Mouse (Mus musculus): ENCODE data around the gene Katnal1. TPM values are rescaled to one million over a fixed set of nuclear protein-coding genes. Genes with fewer than 3 reads are reported as not detected.
A peak's percentile ranks its signal among the peaks of the same experiment; 100 is the strongest.

Gene Katnal1
- polyA plus RNA-seq, 1 experiment from 2014 or later, result 38.5 TPM

GRCm38 (mm10) chr5:148866571-148866970 is 62.5 kb downstream of the Katnal1 start:
- no peaks in the 10 kb centered on the region; the same call in 1 of the 2 replicates for H3K36me3 ChIP-seq (ENCODE audit: poor library complexity, severe bottlenecking)
- WGBS, result 86% methylated on average over 10 of the region's 10 CpGs

DNA sequence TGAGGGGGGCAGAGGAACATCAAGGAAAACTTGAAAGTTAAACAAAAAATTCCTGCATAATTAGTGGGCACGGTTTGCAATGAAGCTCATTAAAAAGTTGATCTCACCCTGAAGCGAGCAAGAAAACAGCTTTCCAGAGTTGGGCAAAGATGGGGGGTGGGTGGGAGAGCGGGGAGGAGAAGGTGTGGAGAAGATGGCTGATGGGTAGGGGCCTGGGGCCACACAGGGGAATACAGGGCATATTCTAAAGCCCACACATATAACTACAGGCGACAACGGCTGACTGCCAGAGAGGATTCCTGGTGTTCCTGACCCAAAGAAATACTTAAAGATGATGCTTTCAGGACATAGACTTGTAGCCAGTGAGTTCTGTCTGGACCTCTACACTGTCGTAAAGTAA is 65.7 kb downstream of the Katnal1 start:
- H3K27ac ChIP-seq, result no peak overlapping the region; the same call in 1 of the 2 replicates
- ATAC-seq, result peak; percentile 36; the same call in 1 of the 2 replicates
- no peak overlapping the region for H3K4me3 ChIP-seq
- H3K36me3 ChIP-seq (ENCODE audit: poor library complexity, severe bottlenecking), result no peaks in the 10 kb centered on the region
- H3K9me3 ChIP-seq (replicated peaks), result no peaks in the 10 kb centered on the region
- no peaks in the 10 kb centered on the region for H3K27me3 ChIP-seq
- peaks cover 31% of the 10 kb centered on the region for H3K4me1 ChIP-seq
- no peak overlapping the region for H3K9ac ChIP-seq
- WGBS, result 39% methylated on average over 6 of the region's 6 CpGs
- H3K4me2 ChIP-seq, result no peak overlapping the region

More at GRCm38 (mm10) chr5:148866571-148866970, 62.5 kb downstream of the Katnal1 start:
- Histone ChIP-seq H3K9me3 (replicated peaks) (no peaks in the 10 kb centered on the region), H3K9ac (no peak overlapping the region), H3K4me2 (no peak overlapping the region), H3K4me3 (no peak overlapping the region), H3K27me3 (no peaks in the 10 kb centered on the region), H3K27ac (no peak overlapping the region), H3K4me1 (peaks cover 30% of the 10 kb centered on the region)
- no peak for ATAC-seq

GRCm38 (mm10) chr5:148862853-148863252 is 66.3 kb downstream of the Katnal1 start:
- Histone ChIP-seq H3K27me3 (no peaks in the 10 kb centered on the region), H3K4me3 (no peak overlapping the region), H3K9ac (no peak overlapping the region), H3K27ac (0 out of 2 replicates have a peak overlapping the region, but pooled peaks have one; percentile 40), H3K9me3 (replicated peaks) (no peaks in the 10 kb centered on the region), H3K4me1 (peaks cover 31% of the 10 kb centered on the region), H3K4me2 (no peak overlapping the region), H3K36me3 (ENCODE audit: poor library complexity, severe bottlenecking) (no peaks in the 10 kb centered on the region)
- 45% methylated on average over 10 of the region's 10 CpGs for WGBS
- ATAC-seq, result no peak

- Histone ChIP-seq H3K27ac (no peak overlapping the region), H3K4me1 (peaks cover 31% of the 10 kb centered on the region), H3K9me3 (replicated peaks) (no peaks in the 10 kb centered on the region), H3K4me2 (no peak overlapping the region), H3K4me3 (no peak overlapping the region), H3K9ac (no peak overlapping the region), H3K27me3 (no peaks in the 10 kb centered on the region), H3K36me3 (ENCODE audit: poor library complexity, severe bottlenecking) (no peaks in the 10 kb centered on the region)
- WGBS, result 64% methylated on average over 8 of the region's 8 CpGs
- ATAC-seq, result no peak
These were observed 67.0 kb downstream of the Katnal1 start for GRCm38 (mm10) chr5:148862136-148862535.

DNA sequence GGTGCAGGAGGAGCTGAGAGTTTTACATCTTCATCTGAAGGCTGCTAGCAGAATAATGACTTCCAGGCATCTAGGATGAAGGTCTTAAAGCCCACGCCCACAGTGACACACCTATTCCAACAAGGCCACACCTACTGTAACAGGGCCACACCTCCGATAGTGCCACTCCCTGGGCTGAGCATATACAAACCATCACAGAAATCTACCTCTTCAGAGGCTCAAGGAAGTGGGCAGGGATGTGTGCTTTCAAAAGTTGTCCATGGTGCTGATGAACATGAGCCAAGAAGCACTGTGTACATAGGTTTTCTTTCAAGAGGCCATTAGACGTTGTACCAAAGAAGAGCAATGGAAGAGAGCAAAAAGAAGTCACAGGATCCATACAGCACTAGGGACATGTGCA is 71.6 kb downstream of the Katnal1 start:
- Histone ChIP-seq H3K4me1 (peaks cover 15% of the 10 kb centered on the region), H3K4me2 (no peak overlapping the region), H3K27me3 (no peaks in the 10 kb centered on the region), H3K36me3 (ENCODE audit: poor library complexity, severe bottlenecking) (no peaks in the 10 kb centered on the region), H3K9me3 (replicated peaks) (no peaks in the 10 kb centered on the region), H3K27ac (no peak overlapping the region), H3K9ac (no peak overlapping the region), H3K4me3 (no peak overlapping the region)
- 86% methylated on average over 3 of the region's 3 CpGs for WGBS
- no peak for ATAC-seq

DNA sequence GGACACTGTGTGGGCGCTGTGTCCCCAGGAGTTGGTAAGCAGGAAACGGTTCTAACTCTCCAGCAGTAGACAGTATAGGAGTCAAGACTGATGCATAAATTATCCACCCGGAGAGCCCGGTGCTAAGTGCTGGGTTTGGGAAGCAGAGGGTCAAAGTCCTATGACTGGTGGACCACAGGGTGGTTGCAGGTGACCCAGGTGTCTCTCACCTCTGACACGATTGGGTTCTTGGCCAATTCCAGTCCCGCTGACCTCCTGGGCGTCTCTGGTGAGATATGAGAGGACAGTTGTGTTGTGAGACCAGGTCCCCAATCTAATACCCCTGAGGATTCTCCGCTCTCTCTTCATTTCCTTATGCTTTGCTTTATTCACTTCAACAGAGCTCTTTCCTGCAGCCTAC is 74.1 kb downstream of the Katnal1 start:
- Histone ChIP-seq H3K9me3 (replicated peaks) (no peaks in the 10 kb centered on the region), H3K27ac (no peak overlapping the region), H3K4me3 (no peak overlapping the region), H3K36me3 (ENCODE audit: poor library complexity, severe bottlenecking) (no peaks in the 10 kb centered on the region), H3K4me2 (no peak overlapping the region), H3K27me3 (no peaks in the 10 kb centered on the region), H3K4me1 (peaks cover 5% of the 10 kb centered on the region; the same call in 1 of the 2 replicates), H3K9ac (no peak overlapping the region)
- no peak for ATAC-seq
- WGBS, result 92% methylated on average over 8 of the region's 8 CpGs

DNA sequence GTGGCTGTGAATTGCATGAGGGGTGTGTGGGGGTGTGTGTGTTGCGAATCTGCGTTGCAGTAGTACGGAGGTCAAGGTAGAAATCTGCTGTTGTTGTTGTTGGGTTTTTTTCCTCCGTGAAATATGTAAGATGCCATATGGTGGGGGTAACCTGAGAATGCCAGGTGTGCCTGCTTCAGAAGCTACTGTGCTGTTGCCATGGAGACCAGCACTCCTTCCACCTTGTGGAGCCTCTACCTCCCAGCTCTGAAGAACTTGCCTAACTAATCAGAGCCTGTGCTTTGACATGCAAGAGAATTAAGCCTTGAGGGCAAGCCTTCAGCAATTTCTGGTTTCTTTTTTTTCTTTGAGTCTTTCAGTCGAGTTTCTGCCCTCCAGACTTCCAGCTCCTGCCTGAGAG is 75.0 kb downstream of the Katnal1 start:
- H3K27ac ChIP-seq, result no peak overlapping the region
- ATAC-seq, result peak; percentile 66; the same call in 1 of the 2 replicates
- H3K4me3 ChIP-seq, result no peak overlapping the region
- peaks cover 5% of the 10 kb centered on the region; the same call in 1 of the 2 replicates for H3K4me1 ChIP-seq
- no peaks in the 10 kb centered on the region for H3K9me3 ChIP-seq (replicated peaks)
- no peaks in the 10 kb centered on the region for H3K36me3 ChIP-seq (ENCODE audit: poor library complexity, severe bottlenecking)
- no peaks in the 10 kb centered on the region for H3K27me3 ChIP-seq
- no peak overlapping the region for H3K9ac ChIP-seq
- 24% methylated on average over 5 of the region's 5 CpGs for WGBS
- H3K4me2 ChIP-seq, result no peak overlapping the region

GRCm38 (mm10) chr5:148849516-148849915 is 79.6 kb downstream of the Katnal1 start:
- 89% methylated on average over 6 of the region's 6 CpGs for WGBS
- no peak for ATAC-seq
- Histone ChIP-seq H3K27me3 (no peaks in the 10 kb centered on the region), H3K4me3 (no peak overlapping the region), H3K9ac (no peak overlapping the region), H3K27ac (no peak overlapping the region), H3K4me2 (no peak overlapping the region), H3K36me3 (ENCODE audit: poor library complexity, severe bottlenecking) (no peaks in the 10 kb centered on the region), H3K9me3 (replicated peaks) (no peaks in the 10 kb centered on the region; the same call in 1 of the 2 replicates), H3K4me1 (peaks cover 5% of the 10 kb centered on the region; the same call in 1 of the 2 replicates)

GRCm38 (mm10) chr5:148847032-148847431 is 82.1 kb downstream of the Katnal1 start:
- 96% methylated on average over 5 of the region's 5 CpGs for WGBS
- Histone ChIP-seq H3K9ac (no peak overlapping the region), H3K4me2 (no peak overlapping the region), H3K27ac (no peak overlapping the region), H3K4me3 (no peak overlapping the region), H3K36me3 (ENCODE audit: poor library complexity, severe bottlenecking) (no peaks in the 10 kb centered on the region), H3K27me3 (no peaks in the 10 kb centered on the region), H3K4me1 (no peaks in the 10 kb centered on the region), H3K9me3 (replicated peaks) (no peaks in the 10 kb centered on the region; the same call in 1 of the 2 replicates)
- no peak for ATAC-seq

- H3K4me2 ChIP-seq, result no peak overlapping the region
- peaks cover 6% of the 10 kb centered on the region for H3K27me3 ChIP-seq
- 49% methylated on average over 8 of the region's 8 CpGs for whole genome bisulfite sequencing
- ATAC-seq, result no peak
- no peak overlapping the region for H3K9ac ChIP-seq
- no peak overlapping the region for H3K27ac ChIP-seq
- H3K36me3 ChIP-seq (ENCODE audit: poor library complexity, severe bottlenecking), result no peaks in the 10 kb centered on the region
- no peak overlapping the region for H3K4me3 ChIP-seq
- no peaks in the 10 kb centered on the region for H3K9me3 ChIP-seq (replicated peaks)
- H3K4me1 ChIP-seq, result peaks cover 1% of the 10 kb centered on the region
These were observed 92.1 kb downstream of the Katnal1 start for GRCm38 (mm10) chr5:148837069-148837468.

DNA sequence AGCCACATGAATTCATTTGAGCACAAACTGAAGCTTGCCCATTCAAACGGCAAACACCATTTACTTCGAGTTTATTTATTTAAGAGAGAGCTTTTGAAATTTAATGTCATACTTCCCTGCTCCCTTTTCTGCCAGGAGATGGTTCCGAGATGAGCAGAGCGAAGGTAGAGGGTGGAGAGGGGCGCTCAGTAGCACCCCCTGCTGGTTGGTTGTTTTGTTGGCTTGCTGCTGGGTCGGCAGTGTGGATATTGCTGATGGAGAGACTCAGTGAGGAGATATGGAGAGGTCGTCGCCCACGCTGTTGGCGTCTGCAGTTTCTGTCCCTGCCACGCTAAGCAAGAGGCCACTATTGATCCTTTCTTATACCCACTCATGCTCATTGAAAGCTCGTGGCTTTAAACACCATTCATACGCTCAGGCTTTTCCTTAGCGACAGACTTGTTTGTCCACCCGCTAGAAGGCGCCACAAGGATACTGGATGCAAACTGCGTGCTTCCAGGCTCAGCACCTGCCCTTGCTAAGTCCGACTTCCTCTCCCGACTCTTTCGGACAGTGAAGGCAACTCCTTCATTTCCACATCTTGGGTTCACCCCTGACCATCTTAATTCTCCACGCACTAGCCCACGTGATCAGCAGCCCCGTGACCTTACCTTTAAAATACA is 97.4 kb downstream of the Katnal1 start:
- ATAC-seq, result peak; percentile 78; the same call in 1 of the 2 replicates
- H3K27me3 ChIP-seq, result peaks cover 9% of the 10 kb centered on the region
- no peaks in the 10 kb centered on the region for H3K36me3 ChIP-seq (ENCODE audit: poor library complexity, severe bottlenecking)
- H3K9ac ChIP-seq, result no peak overlapping the region
- H3K4me3 ChIP-seq, result peak overlapping the region; percentile 16
- no peak overlapping the region for H3K27ac ChIP-seq
- WGBS, result 3% methylated on average over 23 of the region's 23 CpGs
- peak overlapping the region; percentile 51 for H3K4me2 ChIP-seq
- H3K4me1 ChIP-seq, result peaks cover 11% of the 10 kb centered on the region
- no peaks in the 10 kb centered on the region for H3K9me3 ChIP-seq (replicated peaks)

GRCm38 (mm10) chr5:148831141-148831547 is 98.0 kb downstream of the Katnal1 start:
- Histone ChIP-seq H3K4me3 (peak overlapping the region; percentile 16), H3K4me1 (peaks cover 11% of the 10 kb centered on the region), H3K36me3 (ENCODE audit: poor library complexity, severe bottlenecking) (no peaks in the 10 kb centered on the region), H3K9me3 (replicated peaks) (no peaks in the 10 kb centered on the region), H3K4me2 (peak overlapping the region; percentile 51), H3K27me3 (peaks cover 9% of the 10 kb centered on the region), H3K27ac (no peak overlapping the region), H3K9ac (peak overlapping the region; percentile 43; the same call in 1 of the 2 replicates)
- peak; percentile 41; the same call in 1 of the 2 replicates for ATAC-seq
- 2% methylated on average over 9 of the region's 9 CpGs for WGBS

Measured in forebrain, embryonic 13.5 days (tissue).